Mouse (Mus musculus): ENCODE measurements around the gene Nhsl2.
"Not testable (repeated sequence)": the region's sequence is repeated elsewhere in the genome, so short reads cannot be mapped to it uniquely, and the experiment has no call there.

GRCm38 (mm10) chrX:101819980-101820379 is 29.2 kb upstream of the Nhsl2 start:
- TF ChIP-seq ZNF384 (IDR thresholded peaks at IDR 0.05; ENCODE audit: low read depth, low read length); MAFK (IDR thresholded peaks at IDR 0.05; ENCODE audit: insufficient read depth, low read depth, low read length): not testable (repeated sequence)
